Mouse (Mus musculus) cortical plate, adult 2 months (tissue): ENCODE results near the gene Szrd1.

Experiments
- CTCF ChIP-seq: fragments of 200-500 bp; IDR thresholded peaks from 2 replicates; pipeline ENCODE4 v1.5.1; 2011; ENCODE audit warnings: mild to moderate bottlenecking, control low read depth, low read length; ENCODE audit not compliant: insufficient read depth; ENCODE audit errors: extremely low read depth
- POLR2A ChIP-seq: fragments of 200-500 bp; IDR thresholded peaks from 2 replicates; pipeline ENCODE4 v1.6.1; 2011; ENCODE audit warnings: mild to moderate bottlenecking, low read length, control low read depth; ENCODE audit not compliant: insufficient read depth; ENCODE audit errors: extremely low read depth

DNA sequence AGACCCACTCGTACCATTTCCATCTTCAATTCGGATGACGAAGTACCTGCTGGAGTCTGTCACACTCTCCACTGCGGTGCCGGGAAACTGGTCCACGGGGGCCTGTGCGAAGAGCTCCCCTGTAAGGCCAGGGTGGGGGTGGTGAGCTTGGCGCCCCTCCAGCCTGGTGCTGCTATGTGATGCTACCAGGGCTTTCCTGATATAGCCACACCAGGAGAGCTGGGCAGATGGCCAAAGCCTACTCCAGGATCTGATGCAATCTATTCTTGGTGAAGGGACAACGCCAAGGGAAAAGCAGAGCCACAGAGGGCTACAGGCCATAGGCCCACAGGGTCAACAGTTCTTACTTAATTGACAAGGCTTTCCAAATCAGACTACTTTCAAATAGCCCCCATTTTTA is 65.9 kb downstream of the Szrd1 start:
- no peak for TF ChIP-seq POLR2A
- no peak for TF ChIP-seq CTCF
